Mouse (Mus musculus) stomach, embryonic 16.5 days (tissue): Measurements from ENCODE around the gene Ceacam2. TPM values are rescaled to one million over a fixed set of nuclear protein-coding genes. Genes with fewer than 3 reads are reported as not detected.
A peak's percentile ranks its signal among the peaks of the same experiment; 100 is the strongest.
"Not testable (repeated sequence)": the region's sequence is repeated elsewhere in the genome, so short reads cannot be mapped to it uniquely, and the experiment has no call there.

Experiments
- ATAC-seq: fragments of 200-750 bp; cut with Nextera tagmentation; 2 replicates; pipeline ENCODE4 v1.8.0; 2017; ENCODE audit warnings: moderate number of reproducible peaks, moderate TSS enrichment; ENCODE audit not compliant: insufficient read depth, low FRiP score
- H3K27ac ChIP-seq: fragments of 300-500 bp; sonication (generic); 2 replicates; pipeline ENCODE4 v1.5.1; 2014; ENCODE audit warnings: low read length
- H3K27me3 ChIP-seq: fragments of 300-500 bp; sonication (generic); 2 replicates; pipeline ENCODE4 v1.6.1; 2014; ENCODE audit warnings: low read length, control low read depth, mixed read lengths; ENCODE audit not compliant: control insufficient read depth, insufficient read depth
- H3K36me3 ChIP-seq: fragments of 300-500 bp; sonication (generic); 2 replicates; pipeline ENCODE4 v1.6.1; 2014; ENCODE audit warnings: low read length; ENCODE audit not compliant: control insufficient read depth, insufficient read depth
- H3K4me1 ChIP-seq: fragments of 300-500 bp; sonication (generic); 2 replicates; pipeline ENCODE4 v1.6.1; 2014; ENCODE audit warnings: low read length, control low read depth, mixed read lengths; ENCODE audit not compliant: control insufficient read depth, insufficient read depth
- H3K4me2 ChIP-seq: fragments of 300-500 bp; sonication (generic); 2 replicates; pipeline ENCODE4 v1.6.1; 2014; ENCODE audit warnings: low read depth, low read length, mixed read lengths
- H3K4me3 ChIP-seq: fragments of 300-500 bp; sonication (generic); replicated peaks from 2 replicates; pipeline ENCODE4 v1.5.1; 2014; ENCODE audit warnings: mild to moderate bottlenecking, low read length
- H3K9ac ChIP-seq: fragments of 300-500 bp; sonication (generic); 2 replicates; pipeline ENCODE4 v1.6.1; 2014; ENCODE audit warnings: low read length
- H3K9me3 ChIP-seq: fragments of 300-500 bp; sonication (generic); replicated peaks from 2 replicates; pipeline ENCODE4 v1.6.1; 2016; ENCODE audit warnings: low read length, control low read depth; ENCODE audit not compliant: control insufficient read depth
- WGBS: fragments of 180-500 bp; shearing (Covaris S2); extraction: QIAGEN DNeasy Blood & Tissue Kit; methylation state at CpG from one replicate; pipeline ENCODE4 v1.1.7; 2014; 5-methylcytosine and 5-hydroxymethylcytosine counted together
- polyA plus RNA-seq: library from polyadenylated mRNA; unstranded; fragments of >200 nt; fragmentation: Nextera tagmentation; extraction: Ambion mirVana; gene quantifications from 2 replicates; pipeline ENCODE4 v1.2.1, GENCODE M21; 2015

Ceacam2 gene
- 0.14 TPM in 1 of 2 replicates, not detected in the other for polyA plus RNA-seq

DNA sequence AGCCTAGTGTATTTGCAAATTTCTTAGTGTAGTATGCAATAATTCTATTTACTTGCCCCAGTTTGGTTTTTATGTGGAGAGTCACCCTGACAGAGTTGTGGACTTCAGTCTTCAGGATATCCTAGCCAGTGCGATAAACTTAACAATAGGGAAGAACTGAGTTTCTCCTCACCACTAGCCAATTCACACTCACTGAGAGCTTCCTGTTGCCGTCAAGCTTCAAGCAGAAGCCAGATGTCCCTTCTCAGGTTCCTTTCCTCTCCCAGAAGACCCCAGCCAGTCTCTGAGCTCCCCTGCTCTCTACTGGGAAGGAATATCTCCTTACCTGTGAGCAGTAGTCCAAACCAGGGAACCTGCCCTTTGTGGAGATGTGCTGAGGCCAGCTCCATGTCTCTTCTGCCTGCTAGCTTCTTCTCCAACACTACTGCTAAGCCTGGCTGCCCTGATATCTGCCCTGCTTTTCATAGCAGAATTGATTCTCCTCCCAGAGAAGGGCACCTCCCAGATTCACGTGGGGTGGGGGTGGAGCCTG is at the start of gene Ceacam2:
Ceacam2 (minus strand) TSS at position 482 of the 532 bp plus-strand sequence.
- not testable (repeated sequence) for H3K4me2 ChIP-seq, H3K9ac ChIP-seq, H3K9me3 ChIP-seq, H3K36me3 ChIP-seq, H3K4me1 ChIP-seq, H3K27ac ChIP-seq, H3K27me3 ChIP-seq, H3K4me3 ChIP-seq, ATAC-seq
- WGBS, result 48% methylated on average over 3 of the region's 3 CpGs

DNA sequence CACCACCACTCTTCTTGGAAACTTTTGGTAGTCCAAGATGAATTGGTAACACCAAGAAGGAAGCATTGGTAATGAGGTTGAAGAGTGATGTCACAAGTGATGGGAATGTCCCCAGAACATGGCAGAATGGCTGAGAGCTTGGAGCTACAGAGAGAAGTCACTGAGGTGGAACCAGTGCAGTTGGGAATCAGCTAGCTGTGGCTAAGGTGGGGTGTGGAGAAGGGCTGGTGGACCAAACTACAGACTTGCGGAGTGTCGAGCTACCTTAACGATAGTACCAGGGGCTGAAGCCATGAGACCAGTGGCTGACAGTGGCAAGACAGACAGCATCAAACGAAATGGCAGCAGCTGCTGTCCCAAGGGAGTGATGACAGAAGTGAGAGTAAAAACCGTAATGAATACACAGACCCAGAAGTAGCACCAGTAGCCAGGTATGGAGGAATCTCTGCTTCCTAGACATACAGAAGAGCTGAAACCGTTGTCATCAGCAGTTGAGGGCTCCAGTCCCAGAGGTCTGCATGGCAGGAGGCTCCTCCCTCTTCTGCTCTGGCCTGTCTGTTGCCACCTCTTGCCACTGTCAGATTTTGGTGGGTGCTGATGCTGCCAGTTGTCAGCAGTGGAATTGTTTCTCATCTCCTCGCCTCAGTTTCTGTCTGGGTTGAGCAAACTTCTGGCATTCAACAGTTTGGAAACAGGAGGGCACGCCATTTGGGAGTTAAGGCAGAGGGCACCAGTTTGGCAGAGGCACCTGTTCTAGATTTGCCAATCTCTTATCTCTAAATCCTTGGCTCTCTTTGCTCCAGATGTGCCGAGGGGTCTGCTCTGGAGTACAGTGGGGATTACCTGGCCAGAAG is 45.9 kb upstream of the Ceacam2 start:
- WGBS, result 75% methylated on average over 9 of the region's 9 CpGs
- Histone ChIP-seq H3K36me3 (no peaks in the 10 kb centered on the region), H3K4me2 (no peak overlapping the region), H3K4me3 (no peak overlapping the region), H3K9ac (no peak overlapping the region), H3K27ac (no peak overlapping the region), H3K4me1 (no peaks in the 10 kb centered on the region), H3K9me3 (no peaks in the 10 kb centered on the region), H3K27me3 (no peaks in the 10 kb centered on the region)
- ATAC-seq, result no peak

DNA sequence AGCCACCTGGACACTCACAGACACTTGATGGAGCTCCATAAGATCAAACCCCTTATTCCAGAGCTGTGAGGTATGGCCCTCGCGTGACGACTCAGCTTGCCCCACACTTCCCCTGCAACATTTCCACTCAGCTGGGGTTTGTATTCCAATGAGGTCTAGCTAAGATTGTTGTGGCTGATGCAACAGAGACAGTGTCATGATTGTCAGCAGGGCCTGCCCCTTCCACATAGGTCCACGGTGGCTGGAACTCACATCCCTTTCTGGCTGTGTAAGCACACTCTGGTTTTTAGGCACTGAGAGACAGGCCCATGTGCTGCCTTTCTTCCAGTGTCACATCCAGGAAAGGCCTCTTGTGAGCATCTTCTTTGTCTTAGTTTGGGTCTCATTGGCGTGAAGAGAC is 45.0 kb upstream of the Ceacam2 start:
- no peaks in the 10 kb centered on the region for H3K4me1 ChIP-seq
- H3K4me2 ChIP-seq, result no peak overlapping the region
- no peak overlapping the region for H3K9ac ChIP-seq
- 75% methylated on average over 5 of the region's 5 CpGs for WGBS
- no peaks in the 10 kb centered on the region for H3K9me3 ChIP-seq
- H3K36me3 ChIP-seq, result no peaks in the 10 kb centered on the region
- no peak for ATAC-seq
- no peak overlapping the region for H3K4me3 ChIP-seq
- H3K27me3 ChIP-seq, result no peaks in the 10 kb centered on the region
- no peak overlapping the region for H3K27ac ChIP-seq

DNA sequence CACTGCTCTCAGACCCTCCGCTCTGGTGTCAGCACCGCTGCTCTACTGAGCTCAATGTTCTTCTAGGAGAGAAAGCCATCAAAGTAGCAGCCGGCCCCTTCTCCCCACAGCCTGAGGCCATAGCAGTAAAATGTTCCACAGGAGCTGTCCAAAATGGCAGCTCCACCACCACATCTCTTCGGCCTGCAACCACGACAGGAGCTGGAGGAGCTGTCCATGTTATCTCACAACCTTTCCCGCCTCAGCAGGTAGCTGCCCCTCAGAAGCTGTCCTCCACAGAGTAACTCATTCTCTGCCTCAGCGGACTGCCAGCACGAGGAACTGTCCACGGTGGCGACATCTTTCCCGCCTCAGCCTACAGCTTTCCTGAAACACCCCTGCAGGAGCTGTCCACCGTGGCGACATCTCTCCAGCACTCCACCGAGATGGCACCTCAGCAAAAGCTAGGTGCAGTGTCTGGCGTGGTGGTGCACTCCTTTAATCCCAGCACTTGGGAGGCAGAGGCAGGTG is 42.7 kb upstream of the Ceacam2 start:
- Histone ChIP-seq H3K9ac (no peak overlapping the region), H3K27me3 (no peaks in the 10 kb centered on the region), H3K36me3 (no peaks in the 10 kb centered on the region), H3K4me2 (no peak overlapping the region), H3K4me1 (no peaks in the 10 kb centered on the region), H3K27ac (no peak overlapping the region), H3K4me3 (no peak overlapping the region), H3K9me3 (no peaks in the 10 kb centered on the region)
- 86% methylated on average over 15 of the region's 15 CpGs for WGBS
- ATAC-seq, result no peak

DNA sequence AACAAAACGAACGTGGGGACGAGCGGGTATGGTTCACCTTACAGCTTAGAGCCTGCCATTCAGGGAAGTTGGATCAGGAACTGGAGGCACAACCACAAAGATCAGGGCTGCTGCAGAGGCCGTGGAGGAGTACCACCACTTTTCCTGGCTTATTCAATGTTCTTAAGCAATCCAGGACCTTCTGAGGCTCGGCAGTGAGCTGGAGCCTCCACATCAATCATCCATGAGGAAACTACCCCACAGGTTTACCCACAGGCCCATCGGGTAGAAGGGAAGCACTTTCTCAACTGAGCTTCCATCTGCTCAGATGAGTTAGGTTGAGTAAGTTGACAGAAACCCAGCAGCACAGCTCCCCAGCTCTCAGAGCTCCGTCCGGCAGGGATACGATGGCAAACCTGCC is 39.8 kb upstream of the Ceacam2 start:
- Histone ChIP-seq H3K4me2 (no peak overlapping the region), H3K27me3 (no peaks in the 10 kb centered on the region), H3K27ac (no peak overlapping the region), H3K4me1 (peaks cover 4% of the 10 kb centered on the region), H3K9me3 (no peaks in the 10 kb centered on the region), H3K9ac (no peak overlapping the region), H3K4me3 (no peak overlapping the region), H3K36me3 (no peaks in the 10 kb centered on the region)
- WGBS, result 76% methylated on average over 10 of the region's 10 CpGs
- no peak for ATAC-seq

DNA sequence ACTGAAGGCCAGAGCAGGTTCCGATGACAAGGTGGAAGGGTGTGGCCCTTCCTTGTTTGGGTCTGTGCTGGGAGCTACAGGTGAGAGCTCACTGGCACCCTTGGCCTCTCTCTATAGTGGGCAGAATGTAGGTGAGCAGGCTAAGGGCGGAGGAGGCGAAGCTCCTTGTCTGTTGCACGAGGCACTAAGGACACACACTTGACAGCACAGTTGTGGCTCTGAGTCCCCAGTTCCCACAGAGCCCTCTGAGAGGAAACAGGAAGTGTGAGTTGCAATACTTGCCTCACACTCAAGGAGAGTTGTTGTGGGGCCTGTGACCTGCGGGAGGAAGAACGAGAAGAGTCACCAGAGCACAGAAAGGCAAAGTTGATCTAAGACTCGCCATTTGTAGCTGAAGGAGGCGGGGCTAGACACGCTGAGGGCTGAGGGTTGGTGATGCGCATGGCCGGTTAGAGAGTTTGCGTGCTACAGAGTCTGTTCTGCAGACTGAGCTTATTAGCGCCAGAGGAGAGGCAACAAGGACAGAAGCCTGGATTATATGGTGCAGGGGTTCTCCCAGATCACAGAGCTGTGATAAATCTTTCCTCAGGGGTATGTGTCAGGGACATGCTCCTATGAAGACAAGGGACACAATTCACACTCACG is 37.3 kb upstream of the Ceacam2 start:
- WGBS, result 73% methylated on average over 12 of the region's 14 CpGs
- not testable (repeated sequence) for H3K27me3 ChIP-seq, H3K4me2 ChIP-seq, H3K4me3 ChIP-seq, H3K9me3 ChIP-seq, H3K9ac ChIP-seq, H3K4me1 ChIP-seq, H3K36me3 ChIP-seq
- ATAC-seq, result peak; percentile 83
- peak overlapping the region; percentile 83 for H3K27ac ChIP-seq

DNA sequence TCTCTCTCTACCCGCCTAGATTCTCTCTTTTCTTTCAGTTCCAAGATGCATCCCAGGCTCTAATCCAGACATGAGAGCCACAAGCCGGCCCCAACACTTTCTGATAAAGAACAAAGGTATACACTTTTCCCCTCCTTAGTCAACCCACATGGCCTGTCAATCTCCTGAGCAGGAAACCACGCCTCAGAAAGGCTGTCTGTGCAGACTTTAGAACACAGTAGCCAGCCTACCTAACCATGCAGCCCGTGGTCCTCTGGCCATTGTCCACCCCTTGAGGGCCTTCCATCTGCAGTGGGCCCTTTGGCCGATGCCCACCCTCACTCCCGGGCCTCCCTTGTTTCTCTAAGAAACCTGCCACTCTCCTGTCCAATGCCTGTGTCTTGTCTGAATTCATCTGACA is 36.7 kb upstream of the Ceacam2 start:
- not testable (repeated sequence) for H3K36me3 ChIP-seq, H3K4me1 ChIP-seq, H3K9me3 ChIP-seq, H3K9ac ChIP-seq, H3K4me2 ChIP-seq, H3K27me3 ChIP-seq, H3K4me3 ChIP-seq
- WGBS, result 31% methylated on average over 6 of the region's 6 CpGs
- H3K27ac ChIP-seq, result peak overlapping the region; percentile 83
- peak; percentile 83 for ATAC-seq

DNA sequence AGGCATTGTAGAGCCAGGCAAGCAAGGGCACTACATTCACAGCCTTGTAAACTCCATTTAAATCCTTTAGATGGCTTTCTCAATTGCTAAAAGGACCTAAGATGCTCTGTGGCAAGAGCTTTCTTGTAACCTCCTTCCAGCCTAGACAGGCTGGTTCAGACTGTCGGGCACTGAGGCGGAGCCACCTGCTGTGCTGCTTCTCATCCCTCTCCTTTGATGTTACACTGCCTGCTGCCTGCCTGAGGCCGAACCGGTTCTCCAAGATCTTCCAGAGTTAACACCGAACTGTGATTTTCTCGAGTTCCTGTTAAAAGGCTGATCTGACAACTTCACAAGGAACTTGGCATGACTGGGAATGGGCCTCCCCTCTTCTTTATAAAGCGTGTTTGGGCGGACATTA is 36.2 kb upstream of the Ceacam2 start:
- no peak overlapping the region for H3K4me3 ChIP-seq
- no peak overlapping the region for H3K4me2 ChIP-seq
- no peaks in the 10 kb centered on the region for H3K27me3 ChIP-seq
- H3K27ac ChIP-seq, result peak overlapping the region; percentile 83
- H3K4me1 ChIP-seq, result peaks cover 4% of the 10 kb centered on the region
- ATAC-seq, result peak; percentile 85
- WGBS, result 15% methylated on average over 8 of the region's 8 CpGs
- no peaks in the 10 kb centered on the region for H3K36me3 ChIP-seq
- no peak overlapping the region for H3K9ac ChIP-seq
- H3K9me3 ChIP-seq, result no peaks in the 10 kb centered on the region

DNA sequence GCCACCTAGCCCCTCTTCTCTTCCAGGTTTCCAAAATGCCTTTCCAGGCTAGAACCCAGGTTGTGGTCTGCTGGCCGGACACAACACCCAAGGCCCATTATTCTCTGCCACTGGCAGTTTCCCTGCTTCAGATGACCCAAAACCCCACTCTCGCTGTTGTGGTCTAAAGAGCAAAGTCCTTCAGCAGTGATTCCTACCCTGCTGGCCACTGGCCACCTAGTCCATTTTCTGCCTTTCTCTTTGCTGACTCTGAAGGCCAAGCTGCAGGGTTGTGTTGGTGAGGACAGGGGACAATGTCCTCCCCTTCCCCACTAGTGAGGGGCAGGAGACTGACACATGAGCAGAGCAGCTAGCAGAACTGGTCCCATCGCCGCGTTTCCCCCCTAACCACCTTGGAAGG is 35.4 kb upstream of the Ceacam2 start:
- H3K27ac ChIP-seq, result peak overlapping the region; percentile 83
- H3K27me3 ChIP-seq, result no peaks in the 10 kb centered on the region
- WGBS, result 78% methylated on average over 5 of the region's 5 CpGs
- no peak for ATAC-seq
- no peaks in the 10 kb centered on the region for H3K9me3 ChIP-seq
- no peaks in the 10 kb centered on the region for H3K36me3 ChIP-seq
- peaks cover 4% of the 10 kb centered on the region for H3K4me1 ChIP-seq
- no peak overlapping the region; the same call in 1 of the 2 replicates for H3K9ac ChIP-seq
- H3K4me2 ChIP-seq, result no peak overlapping the region
- H3K4me3 ChIP-seq, result no peak overlapping the region
